Mouse (Mus musculus): ENCODE results near the gene Med11.

- TF ChIP-seq CTCF (IDR thresholded peaks at IDR 0.05; ENCODE audit: low read depth) (no peak), EP300 (optimal IDR thresholded peaks at IDR 0.05) (no peak)
These were observed 21.0 kb downstream of the Med11 start for GRCm38 (mm10) chr11:70472716-70473115.

Measured in stomach, postnatal 0 days (tissue).